Mouse (Mus musculus) limb, embryonic 11.5 days (tissue): Measurements from ENCODE around the gene Rabl3. TPM values are rescaled to one million over a fixed set of nuclear protein-coding genes. Genes with fewer than 3 reads are reported as not detected.

ENCODE experiments used
- ATAC-seq: fragments of 200-750 bp; cut with Nextera tagmentation; 2 replicates; pipeline ENCODE4 v1.8.0; 2017; ENCODE audit warnings: low read depth; ENCODE audit not compliant: insufficient number of reproducible peaks, low FRiP score, low TSS enrichment
- DNase-seq: peaks from one replicate; pipeline ENCODE4 v3.0.0-alpha.2; 2015; ENCODE audit warnings: low spot score
- H3K27ac ChIP-seq: fragments of 300-500 bp; sonication (generic); replicated peaks from 2 replicates; pipeline ENCODE4 v1.5.1; 2014; ENCODE audit warnings: low read depth, mild to moderate bottlenecking, low read length
- H3K27me3 ChIP-seq: fragments of 300-500 bp; sonication (generic); 2 replicates; pipeline ENCODE4 v1.6.1; 2014; ENCODE audit warnings: mild to moderate bottlenecking, low read length, mixed read lengths; ENCODE audit not compliant: control insufficient read depth, insufficient read depth
- H3K36me3 ChIP-seq: fragments of 300-500 bp; sonication (generic); 2 replicates; pipeline ENCODE4 v1.6.1; 2014; ENCODE audit warnings: mild to moderate bottlenecking, low read length, moderate library complexity, mixed read lengths; ENCODE audit not compliant: control insufficient read depth, insufficient read depth
- H3K4me1 ChIP-seq: fragments of 300-500 bp; sonication (generic); 2 replicates; pipeline ENCODE4 v1.6.1; 2014; ENCODE audit warnings: low read length, mixed read lengths; ENCODE audit not compliant: control insufficient read depth, insufficient read depth
- H3K4me2 ChIP-seq: fragments of 300-500 bp; sonication (generic); 2 replicates; pipeline ENCODE4 v1.6.1; 2014; ENCODE audit warnings: low read depth, mild to moderate bottlenecking, moderate library complexity; ENCODE audit not compliant: severe bottlenecking
- H3K4me3 ChIP-seq: fragments of 300-500 bp; sonication (generic); 2 replicates; pipeline ENCODE4 v1.5.1; 2014; ENCODE audit warnings: low read depth, low read length
- H3K9ac ChIP-seq: fragments of 300-500 bp; sonication (generic); 2 replicates; pipeline ENCODE4 v1.6.1; 2014; ENCODE audit warnings: mild to moderate bottlenecking, low read length
- H3K9me3 ChIP-seq: fragments of 300-500 bp; sonication (generic); 2 replicates; pipeline ENCODE4 v1.6.1; 2016; ENCODE audit warnings: low read length; ENCODE audit not compliant: control insufficient read depth
- WGBS: fragments of 180-500 bp; shearing (Covaris S2); extraction: QIAGEN DNeasy Blood & Tissue Kit; methylation state at CpG from one replicate; pipeline ENCODE4 v1.1.7; 2014; 5-methylcytosine and 5-hydroxymethylcytosine counted together
- polyA plus RNA-seq: library from polyadenylated mRNA; unstranded; fragments of >200 nt; fragmentation: Nextera tagmentation; extraction: Ambion mirVana; gene quantifications from 2 replicates; pipeline ENCODE4 v1.2.1, GENCODE M21; 2014

The Rabl3 gene
- polyA plus RNA-seq, 1 experiment from 2014 or later: 42.9 TPM

DNA sequence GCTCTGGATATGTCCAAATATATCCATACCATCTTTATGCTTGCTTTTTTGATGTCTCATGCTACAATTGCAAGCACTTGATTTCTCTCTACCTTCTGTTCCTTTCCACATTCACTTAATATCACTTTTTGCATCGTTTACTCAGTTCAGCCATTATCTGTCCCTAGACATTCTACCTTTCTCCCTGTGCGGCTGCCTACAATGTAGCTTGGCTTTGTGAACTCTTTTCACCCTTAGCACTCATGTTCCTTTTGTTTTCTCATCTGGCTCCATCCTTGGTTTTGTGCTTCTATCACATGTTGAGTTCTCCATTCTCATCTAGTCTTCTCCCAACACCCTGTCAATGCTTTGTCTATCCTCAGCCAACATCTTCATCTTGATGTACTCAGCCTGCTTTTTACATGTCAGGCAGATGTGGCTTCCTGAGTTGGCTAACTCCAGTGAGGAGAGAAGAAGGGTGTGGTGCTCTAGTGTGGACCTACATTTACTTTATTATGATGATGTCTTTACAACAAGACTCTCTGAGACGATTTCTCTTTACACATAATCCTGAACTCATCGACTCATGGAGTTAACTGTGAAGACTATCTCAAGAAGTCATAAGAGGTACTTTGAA lies 22.0 kb upstream of the Rabl3 start:
- Histone ChIP-seq H3K9me3 (no peaks in the 10 kb centered on the region), H3K36me3 (peaks cover 11% of the 10 kb centered on the region; the same call in 1 of the 2 replicates), H3K27ac (no peak overlapping the region), H3K9ac (no peak overlapping the region), H3K4me3 (no peak overlapping the region), H3K27me3 (no peaks in the 10 kb centered on the region), H3K4me2 (no peak overlapping the region), H3K4me1 (no peaks in the 10 kb centered on the region)
- DNase-seq (no peak), ATAC-seq (no peak)
- 91% methylated on average over 4 of the region's 4 CpGs for WGBS

DNA sequence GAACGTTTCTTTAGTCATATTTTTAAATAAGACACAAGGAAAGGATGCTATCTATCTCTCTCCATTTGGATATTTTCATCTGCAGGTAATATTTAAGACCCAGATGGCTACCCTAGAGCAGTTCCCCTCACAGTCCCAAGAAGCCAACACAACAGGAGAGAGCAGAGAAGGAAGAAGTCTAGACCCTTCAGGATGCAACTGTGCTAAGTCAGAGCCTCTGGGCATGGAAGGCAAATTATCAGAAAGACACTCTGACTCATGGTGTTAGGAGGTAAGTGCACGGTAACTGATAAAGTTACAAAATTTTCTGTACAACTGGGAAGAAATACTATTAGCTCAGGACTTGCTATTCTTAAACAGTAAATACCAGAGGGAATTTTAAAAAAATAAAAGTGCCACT lies 21.0 kb upstream of the Rabl3 start:
- no peak overlapping the region for H3K4me2 ChIP-seq
- peaks cover 15% of the 10 kb centered on the region for H3K36me3 ChIP-seq
- H3K4me1 ChIP-seq: no peaks in the 10 kb centered on the region
- DNase-seq (no peak), ATAC-seq (no peak)
- WGBS: 91% methylated on average over 2 of the region's 2 CpGs
- no peak overlapping the region for H3K27ac ChIP-seq
- H3K27me3 ChIP-seq: no peaks in the 10 kb centered on the region
- H3K9ac ChIP-seq: no peak overlapping the region
- H3K4me3 ChIP-seq: no peak overlapping the region
- no peaks in the 10 kb centered on the region for H3K9me3 ChIP-seq

DNA sequence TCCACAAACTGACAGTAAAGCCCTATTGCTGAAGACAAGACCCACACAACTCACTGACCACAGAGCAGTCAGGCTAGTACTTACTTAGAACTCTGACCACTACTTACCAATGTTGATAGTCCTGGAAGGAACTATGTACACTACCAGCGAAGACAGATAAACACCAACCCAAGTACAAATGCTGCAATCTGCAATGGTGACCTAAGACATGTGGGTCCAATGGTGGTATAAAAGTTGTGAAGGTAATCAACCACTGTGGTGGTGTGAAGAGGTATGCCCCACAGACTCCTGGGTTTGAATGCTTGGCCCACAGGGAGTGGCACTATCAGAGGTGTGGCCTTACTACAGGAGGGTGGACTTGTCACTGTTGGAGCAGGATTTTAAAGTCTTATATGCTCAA lies 20.0 kb upstream of the Rabl3 start:
- no peak for DNase-seq
- peaks cover 20% of the 10 kb centered on the region for H3K36me3 ChIP-seq
- no peak overlapping the region for H3K4me2 ChIP-seq
- H3K27ac ChIP-seq: no peak overlapping the region
- no peaks in the 10 kb centered on the region for H3K9me3 ChIP-seq
- 97% methylated on average over 1 of the region's 1 CpGs for WGBS
- no peak overlapping the region for H3K9ac ChIP-seq
- no peak overlapping the region for H3K4me3 ChIP-seq
- no peak for ATAC-seq
- no peaks in the 10 kb centered on the region for H3K27me3 ChIP-seq
- no peaks in the 10 kb centered on the region for H3K4me1 ChIP-seq

DNA sequence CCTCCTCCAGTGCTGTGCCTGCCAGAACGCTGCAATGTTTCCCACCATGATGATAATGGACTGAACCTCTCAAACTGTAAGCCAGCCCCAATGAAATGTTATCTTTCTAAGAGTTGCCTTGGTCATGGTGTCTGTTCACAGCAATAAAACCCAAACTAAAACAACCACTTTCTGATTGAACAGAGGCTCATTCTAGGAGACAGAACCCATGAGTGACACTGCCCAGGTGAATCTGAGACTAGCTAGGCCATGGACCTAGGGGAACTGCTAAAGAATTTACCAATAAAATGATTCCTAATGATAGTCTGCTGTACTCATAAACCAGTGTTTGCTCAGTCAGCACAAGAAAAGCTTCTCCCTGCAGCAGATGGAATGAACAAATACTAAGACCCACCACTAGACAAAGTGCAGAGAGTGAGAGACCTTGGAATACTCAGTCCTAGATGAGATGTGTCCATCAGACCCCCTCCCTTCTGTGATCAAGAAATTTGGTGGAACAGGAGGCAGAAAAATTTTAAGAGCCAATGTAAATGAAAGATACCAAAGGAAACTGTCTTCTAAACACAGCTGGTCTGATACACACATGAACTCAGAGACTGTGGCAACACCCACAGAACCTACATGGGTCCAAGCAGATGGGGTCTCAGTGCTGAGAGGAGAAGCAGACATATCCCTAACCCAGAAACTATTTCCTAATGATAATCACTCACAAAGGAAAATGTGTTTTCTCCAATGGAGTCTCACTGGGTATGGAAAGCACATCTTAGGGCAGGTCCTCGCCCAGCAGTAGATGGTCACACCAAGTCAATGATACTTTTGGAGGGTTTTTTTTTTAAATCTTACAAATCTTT lies 19.3 kb upstream of the Rabl3 start:
- Histone ChIP-seq H3K27ac (no peak overlapping the region), H3K4me3 (no peak overlapping the region), H3K9me3 (no peaks in the 10 kb centered on the region), H3K9ac (no peak overlapping the region), H3K4me2 (no peak overlapping the region), H3K27me3 (no peaks in the 10 kb centered on the region), H3K4me1 (no peaks in the 10 kb centered on the region), H3K36me3 (peaks cover 22% of the 10 kb centered on the region)
- no peak for ATAC-seq
- no peak for DNase-seq
- WGBS: 87% methylated on average over 2 of the region's 2 CpGs

DNA sequence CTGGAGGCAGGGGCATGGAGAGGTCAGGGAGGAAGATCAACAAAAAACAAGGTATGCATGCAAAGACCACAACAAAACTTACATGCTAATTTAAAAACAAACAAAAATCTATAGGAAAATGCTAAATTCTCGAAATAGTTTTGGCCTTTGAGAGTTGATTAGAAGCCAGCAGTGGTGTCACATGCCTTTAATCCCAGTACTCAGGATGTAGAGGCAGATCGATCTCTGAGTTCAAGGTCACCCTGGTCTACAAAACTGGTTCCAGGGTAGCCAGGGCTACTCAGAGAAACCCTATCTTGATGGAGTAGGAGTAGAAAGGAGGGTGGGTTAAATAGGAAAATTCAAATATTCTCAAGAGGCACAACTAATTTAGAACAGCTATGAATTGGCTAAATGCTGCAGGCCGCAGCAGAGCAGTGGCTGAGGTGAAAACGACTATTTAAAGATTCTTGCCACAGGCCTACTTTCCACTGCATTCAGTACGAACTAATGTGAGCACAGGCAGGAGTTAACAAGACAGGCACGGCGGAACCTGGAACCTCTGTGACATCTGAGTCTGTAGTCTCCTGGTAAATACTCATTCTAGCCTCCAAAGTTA lies 17.5 kb upstream of the Rabl3 start:
- H3K9ac ChIP-seq: no peak overlapping the region
- peaks cover 18% of the 10 kb centered on the region for H3K36me3 ChIP-seq
- no peak overlapping the region for H3K4me2 ChIP-seq
- WGBS: 91% methylated on average over 7 of the region's 7 CpGs
- no peaks in the 10 kb centered on the region for H3K27me3 ChIP-seq
- no peaks in the 10 kb centered on the region for H3K9me3 ChIP-seq
- H3K4me1 ChIP-seq: no peaks in the 10 kb centered on the region
- no peak overlapping the region for H3K27ac ChIP-seq
- DNase-seq: no peak
- ATAC-seq: no peak
- no peak overlapping the region for H3K4me3 ChIP-seq

DNA sequence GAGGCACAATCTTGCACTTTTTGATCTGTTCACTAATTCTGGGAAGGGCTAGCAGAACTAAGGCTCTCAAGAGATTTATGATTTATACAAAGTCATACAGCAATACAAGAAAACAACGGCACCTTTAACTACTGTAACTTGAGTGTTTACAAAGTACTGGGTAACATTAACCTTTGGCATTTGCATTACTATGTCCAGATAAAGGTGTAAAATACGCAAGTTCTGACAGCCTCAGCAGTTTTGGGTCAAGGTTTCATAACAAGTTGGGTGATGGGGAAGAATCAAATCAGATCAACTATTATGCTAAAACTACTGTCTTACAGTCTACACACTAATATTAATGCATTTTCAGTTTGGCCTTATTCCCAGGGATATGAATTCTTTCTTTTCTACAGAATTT lies 14.6 kb upstream of the Rabl3 start:
- Histone ChIP-seq H3K4me1 (no peaks in the 10 kb centered on the region), H3K36me3 (peaks cover 18% of the 10 kb centered on the region), H3K27ac (no peak overlapping the region), H3K9ac (no peak overlapping the region), H3K27me3 (no peaks in the 10 kb centered on the region), H3K4me2 (no peak overlapping the region), H3K9me3 (no peaks in the 10 kb centered on the region), H3K4me3 (no peak overlapping the region)
- no peak for DNase-seq
- WGBS: 89% methylated on average over 2 of the region's 2 CpGs
- no peak for ATAC-seq

DNA sequence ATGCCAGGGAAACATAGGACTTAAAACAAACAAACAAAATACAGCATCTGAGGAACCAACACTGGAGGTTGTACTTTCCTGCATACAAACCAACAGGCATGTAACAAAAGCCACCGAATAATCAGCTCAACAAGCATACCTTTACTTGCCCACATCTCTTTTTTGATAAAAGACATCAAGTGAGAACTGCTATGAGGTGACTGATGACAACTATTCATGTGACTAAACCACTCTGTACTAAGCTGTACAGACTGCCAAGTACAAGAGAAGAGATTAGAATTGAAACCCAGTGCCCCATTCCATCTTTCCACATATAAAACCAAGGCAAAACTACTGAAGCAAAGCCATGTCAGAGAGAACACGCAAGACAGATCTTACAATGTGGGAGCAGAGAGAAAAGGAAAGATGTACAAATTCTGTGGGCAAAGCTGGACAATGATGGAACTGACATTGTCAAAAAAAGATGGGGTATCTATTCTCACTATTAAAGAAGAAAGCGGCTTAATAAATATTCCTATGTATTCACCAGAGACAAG lies 12.9 kb upstream of the Rabl3 start:
- Histone ChIP-seq H3K9ac (no peak overlapping the region), H3K9me3 (no peaks in the 10 kb centered on the region), H3K27ac (no peak overlapping the region), H3K27me3 (no peaks in the 10 kb centered on the region), H3K4me2 (no peak overlapping the region), H3K4me1 (no peaks in the 10 kb centered on the region), H3K36me3 (peaks cover 14% of the 10 kb centered on the region), H3K4me3 (no peak overlapping the region)
- ATAC-seq (no peak), DNase-seq (no peak)
- 94% methylated on average over 3 of the region's 3 CpGs for WGBS

DNA sequence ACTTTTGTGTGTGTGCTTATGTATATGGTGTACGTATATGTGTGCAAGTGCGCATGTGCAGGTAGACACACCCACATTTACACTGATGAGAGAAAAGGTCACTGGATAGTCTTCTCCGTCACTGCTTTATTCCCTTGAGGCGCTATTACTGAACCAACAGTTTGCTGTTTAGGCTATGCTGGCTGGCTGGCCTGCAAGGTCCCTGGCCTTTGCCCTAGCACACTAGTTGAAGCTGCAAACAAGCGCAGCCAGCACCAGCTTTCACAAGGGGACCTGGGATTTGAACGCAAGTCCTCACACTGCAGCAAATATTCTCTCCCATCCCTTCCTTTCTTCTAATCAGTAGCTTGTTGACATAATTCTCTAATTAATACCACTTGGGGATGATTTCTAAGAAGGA lies 9.5 kb upstream of the Rabl3 start:
- Histone ChIP-seq H3K4me2 (no peak overlapping the region), H3K36me3 (peaks cover 4% of the 10 kb centered on the region; the same call in 1 of the 2 replicates), H3K27ac (no peak overlapping the region), H3K4me1 (no peaks in the 10 kb centered on the region), H3K9ac (no peak overlapping the region), H3K4me3 (no peak overlapping the region), H3K27me3 (no peaks in the 10 kb centered on the region), H3K9me3 (no peaks in the 10 kb centered on the region)
- no peak for ATAC-seq
- DNase-seq: no peak
- 89% methylated on average over 6 of the region's 6 CpGs for WGBS
